9 mouse cellular contexts compared by ENCODE assay signal in genomic region chr9:32685793-32686558, GRCm38 (mm10). TPM values are rescaled to one million over a fixed set of nuclear protein-coding genes. Genes with fewer than 3 reads are reported as not detected.
DNase-seq lines count a peak whose midpoint lies in the region; ATAC-seq and TF ChIP-seq lines count a peak whose summit lies in the region.
"Had no signal": no experiment of that assay in that cellular context is flagged by ENCODE, and none has a peak within 500 bp of the region (broad histone marks: within the 10 kb centered on the region; RNA-seq: fewer than 3 reads in every experiment).

No protein-coding gene starts in this region.

- H3K27me3 ChIP-seq in lung, postnatal 0 days (replicated peaks; ENCODE audit: insufficient read depth, low read length) = no peaks in the 10 kb centered on the region
- H3K27me3 ChIP-seq in embryonic facial prominence, embryonic 13.5 days = peaks cover 6% of the 10 kb centered on the region; the same call in 1 of the 2 replicates
- H3K27me3 ChIP-seq in intestine, embryonic 16.5 days (replicated peaks; ENCODE audit: control insufficient read depth, insufficient read depth, low read length) = no peaks in the 10 kb centered on the region

- H3K27ac ChIP-seq in lung, postnatal 0 days (ENCODE audit: low read length) = no peak overlapping the region
- H3K27ac ChIP-seq in embryonic facial prominence, embryonic 13.5 days = peak overlapping the region; percentile 62
- no peak overlapping the region for H3K27ac ChIP-seq in intestine, embryonic 16.5 days (ENCODE audit: low read length)

- no peaks in the 10 kb centered on the region for H3K36me3 ChIP-seq in lung, postnatal 0 days (ENCODE audit: insufficient read depth, low read length)
- no peaks in the 10 kb centered on the region for H3K36me3 ChIP-seq in embryonic facial prominence, embryonic 13.5 days
- no peaks in the 10 kb centered on the region for H3K36me3 ChIP-seq in intestine, embryonic 16.5 days (ENCODE audit: control insufficient read depth, insufficient read depth, low read length)

- no peak for TF ChIP-seq EP300 in lung, postnatal 0 days (IDR thresholded peaks at IDR 0.05)

- H3K4me3 ChIP-seq in lung, postnatal 0 days (ENCODE audit: low read depth, low read length) = no peak overlapping the region
- no peak overlapping the region for H3K4me3 ChIP-seq in embryonic facial prominence, embryonic 13.5 days
- no peak overlapping the region for H3K4me3 ChIP-seq in intestine, embryonic 16.5 days (ENCODE audit: low read length)

- TF ChIP-seq CTCF in lung, postnatal 0 days (IDR thresholded peaks at IDR 0.05) = no peak

- no peaks in the 10 kb centered on the region for H3K4me1 ChIP-seq in lung, postnatal 0 days (ENCODE audit: insufficient read depth, low read depth, low read length)
- peaks cover 18% of the 10 kb centered on the region; the same call in 1 of the 2 replicates for H3K4me1 ChIP-seq in embryonic facial prominence, embryonic 13.5 days
- no peaks in the 10 kb centered on the region for H3K4me1 ChIP-seq in intestine, embryonic 16.5 days (ENCODE audit: control insufficient read depth, insufficient read depth, low read length)

- ATAC-seq in lung, postnatal 0 days = no peak
- no peak for ATAC-seq in embryonic facial prominence, embryonic 13.5 days (ENCODE audit: insufficient number of reproducible peaks, insufficient read depth, low FRiP score, low TSS enrichment, low read depth)
- ATAC-seq in intestine, embryonic 16.5 days = peak; percentile 33; the same call in 1 of the 2 replicates
- peak; percentile 71; the same call in 1 of the 2 replicates for ATAC-seq in neutrophil, adult 5-6 weeks (ENCODE audit: extremely low read depth, insufficient number of reproducible peaks, low FRiP score, poor library complexity, severe bottlenecking)

- no peak overlapping the region for H3K4me2 ChIP-seq in lung, postnatal 0 days (replicated peaks; ENCODE audit: low read depth, low read length)
- no peak overlapping the region for H3K4me2 ChIP-seq in embryonic facial prominence, embryonic 13.5 days
- no peak overlapping the region for H3K4me2 ChIP-seq in intestine, embryonic 16.5 days (ENCODE audit: low read depth, low read length)

- H3K9me3 ChIP-seq in lung, postnatal 0 days (ENCODE audit: low read length) = no peaks in the 10 kb centered on the region
- no peaks in the 10 kb centered on the region for H3K9me3 ChIP-seq in embryonic facial prominence, embryonic 13.5 days
- no peaks in the 10 kb centered on the region for H3K9me3 ChIP-seq in intestine, embryonic 16.5 days (ENCODE audit: control insufficient read depth, low read length)

- 55% methylated on average over 8 of the region's 8 CpGs for WGBS in lung, postnatal 0 days
- 22% methylated on average over 8 of the region's 8 CpGs for WGBS in embryonic facial prominence, embryonic 13.5 days
- 47% methylated on average over 8 of the region's 8 CpGs for WGBS in intestine, embryonic 16.5 days

- no peak overlapping the region for H3K9ac ChIP-seq in lung, postnatal 0 days (replicated peaks; ENCODE audit: low read depth)
- no peak overlapping the region for H3K9ac ChIP-seq in embryonic facial prominence, embryonic 13.5 days
- no peak overlapping the region for H3K9ac ChIP-seq in intestine, embryonic 16.5 days (ENCODE audit: low read depth, low read length)

- DNase-seq in lung, postnatal 0 days (ENCODE audit: low spot score) = peak; percentile 3
- DNase-seq in lung, postnatal 10 days = no peak
- DNase-seq in liver = no peak
- DNase-seq in ovary, postnatal 10 days (ENCODE audit: low spot score) = no peak
- no peak for DNase-seq in ovary, postnatal 14 days (ENCODE audit: low spot score)
- DNase-seq: cerebellum, adult 18-20 months had no signal

RNA-seq across cellular contexts. Expression of gene Ets1, which starts 50.0 kb away (rescaled TPM):
- 78.2 and 113 TPM in 2 replicates for polyA plus RNA-seq in lung, postnatal 0 days (2015; fragmentation: Nextera tagmentation; extraction: Ambion mirVana)
- 40.8 and 46.3 TPM in 2 replicates for polyA plus RNA-seq in embryonic facial prominence, embryonic 13.5 days (2015; fragmentation: Nextera tagmentation; extraction: Ambion mirVana)
- polyA plus RNA-seq in intestine, embryonic 16.5 days (2015; fragmentation: Nextera tagmentation; extraction: Ambion mirVana) = 33.0 and 33.9 TPM in 2 replicates
- 699 and 744 TPM in 2 replicates for total RNA-seq in neutrophil, adult 5-6 weeks (2017)

Comparison
In these comparisons a context has a peak if more than half of its experiments do, and no peak if none do; other contexts are left out.
1. ATAC-seq: peak in intestine, embryonic 16.5 days (single experiment) and neutrophil, adult 5-6 weeks (single experiment); none in lung, postnatal 0 days (single experiment) and embryonic facial prominence, embryonic 13.5 days (single experiment).